Mouse (Mus musculus) heart, embryonic 14.5 days (tissue): Measurements from ENCODE around the gene Rbm4. TPM values are rescaled to one million over a fixed set of nuclear protein-coding genes. Genes with fewer than 3 reads are reported as not detected.
A peak's percentile ranks its signal among the peaks of the same experiment; 100 is the strongest.
"Not testable (repeated sequence)": the region's sequence is repeated elsewhere in the genome, so short reads cannot be mapped to it uniquely, and the experiment has no call there.

Source experiments
- ATAC-seq: fragments of 200-750 bp; cut with Nextera tagmentation; 2 replicates; pipeline ENCODE4 v1.8.0; 2017; ENCODE audit warnings: low read depth, moderate TSS enrichment; ENCODE audit not compliant: insufficient number of reproducible peaks, insufficient read depth, low FRiP score
- H3K27ac ChIP-seq, 2 experiments: fragments of 200-500 bp in 1 of 2; fragments of 300-500 bp in 1 of 2; sonication (generic) in 1 of 2; replicated peaks in 1 of 2; 2 replicates each; pipeline ENCODE4 v1.5.1; 2012 to 2014; ENCODE audit warnings: low read depth in 2 of 2, low read length in 2 of 2, control low read depth in 1 of 2, mild to moderate bottlenecking in 1 of 2, mixed read lengths in 1 of 2; ENCODE audit not compliant: control insufficient read depth in 1 of 2, insufficient read depth in 1 of 2
- H3K27me3 ChIP-seq: fragments of 300-500 bp; sonication (generic); 2 replicates; pipeline ENCODE4 v1.6.1; 2014; ENCODE audit warnings: mild to moderate bottlenecking, low read length, control low read depth; ENCODE audit not compliant: control insufficient read depth, insufficient read depth
- H3K36me3 ChIP-seq: fragments of 300-500 bp; sonication (generic); 2 replicates; pipeline ENCODE4 v1.6.1; 2014; ENCODE audit warnings: mild to moderate bottlenecking, control low read depth, low read length, mixed read lengths; ENCODE audit not compliant: control insufficient read depth, insufficient read depth
- H3K4me1 ChIP-seq, 2 experiments: fragments of 200-500 bp in 1 of 2; fragments of 300-500 bp in 1 of 2; sonication (generic) in 1 of 2; 2 replicates each; pipeline ENCODE4 v1.6.1; 2012 to 2014; ENCODE audit warnings: low read length in 2 of 2, control low read depth in 1 of 2, mixed read lengths in 1 of 2; ENCODE audit not compliant: control insufficient read depth in 2 of 2, insufficient read depth in 2 of 2
- H3K4me2 ChIP-seq: fragments of 300-500 bp; sonication (generic); 2 replicates; pipeline ENCODE4 v1.6.1; 2014; ENCODE audit warnings: mild to moderate bottlenecking, low read length
- H3K4me3 ChIP-seq, 2 experiments: fragments of 200-500 bp in 1 of 2; fragments of 300-500 bp in 1 of 2; sonication (generic) in 1 of 2; 2 replicates each; pipeline ENCODE4 v1.5.1; 2012 to 2014; ENCODE audit warnings: low read length in 2 of 2, mild to moderate bottlenecking in 2 of 2, control low read depth in 1 of 2, low read depth in 1 of 2, moderate library complexity in 1 of 2; ENCODE audit not compliant: control insufficient read depth in 1 of 2, insufficient read depth in 1 of 2
- H3K9ac ChIP-seq: fragments of 300-500 bp; sonication (generic); 2 replicates; pipeline ENCODE4 v1.6.1; 2014; ENCODE audit warnings: mild to moderate bottlenecking, low read length
- H3K9me3 ChIP-seq: fragments of 300-500 bp; sonication (generic); 2 replicates; pipeline ENCODE4 v1.6.1; 2016; ENCODE audit warnings: low read length, control low read depth; ENCODE audit not compliant: control insufficient read depth
- WGBS: fragments of 180-500 bp; shearing (Covaris S2); extraction: QIAGEN DNeasy Blood & Tissue Kit; methylation state at CpG from one replicate; pipeline ENCODE4 v1.1.7; 2014; 5-methylcytosine and 5-hydroxymethylcytosine counted together
- polyA plus RNA-seq: library from polyadenylated mRNA; unstranded; fragments of >200 nt; fragmentation: Nextera tagmentation; extraction: Ambion mirVana; gene quantifications from 2 replicates; pipeline ENCODE4 v1.2.1, GENCODE M21; 2014

Rbm4 gene
- polyA plus RNA-seq, 1 experiment from 2014 or later, result 63.1 TPM

GRCm38 (mm10) chr19:4767507-4768148 lies 26.1 kb downstream of the Rbm4 start:
- Histone ChIP-seq H3K27me3 (no peaks in the 10 kb centered on the region), H3K4me3 (no peak overlapping the region), H3K9ac (no peak overlapping the region), H3K36me3 (peaks cover 98% of the 10 kb centered on the region), H3K27ac (no peak overlapping the region), H3K4me1 (no peaks in the 10 kb centered on the region), H3K9me3 (no peaks in the 10 kb centered on the region), H3K4me2 (no peak overlapping the region)
- WGBS, result 67% methylated on average over 12 of the region's 12 CpGs
- no peak for ATAC-seq

DNA sequence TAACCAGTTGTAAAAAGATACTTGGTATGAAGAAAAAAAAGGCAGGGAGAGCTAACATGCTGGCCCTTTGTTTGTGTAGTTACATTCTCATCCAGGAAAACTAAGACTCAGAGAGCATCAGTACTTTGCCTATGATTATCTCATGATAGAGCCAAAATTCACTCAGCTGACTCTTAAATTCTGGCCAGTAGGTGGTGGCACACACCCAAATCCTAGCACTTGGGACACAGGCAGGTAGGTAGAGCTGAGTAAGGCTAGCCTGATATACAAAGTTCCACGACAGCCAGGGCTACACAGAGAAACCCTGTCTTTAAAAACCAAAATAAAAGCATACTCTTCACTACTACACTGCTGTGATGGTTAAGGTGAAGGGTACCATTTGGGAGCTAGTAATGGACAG lies 30.8 kb downstream of the Rbm4 start:
- Histone ChIP-seq H3K36me3 (peaks cover 88% of the 10 kb centered on the region), H3K9ac (no peak overlapping the region), H3K4me1 (peaks cover under 1 to 13% of the 10 kb centered on the region in 2 experiments), H3K27ac (no peak overlapping the region), H3K4me3 (no peak overlapping the region), H3K27me3 (no peaks in the 10 kb centered on the region), H3K4me2 (no peak overlapping the region), H3K9me3 (no peaks in the 10 kb centered on the region)
- 59% methylated on average over 1 of the region's 1 CpGs for WGBS
- no peak for ATAC-seq

DNA sequence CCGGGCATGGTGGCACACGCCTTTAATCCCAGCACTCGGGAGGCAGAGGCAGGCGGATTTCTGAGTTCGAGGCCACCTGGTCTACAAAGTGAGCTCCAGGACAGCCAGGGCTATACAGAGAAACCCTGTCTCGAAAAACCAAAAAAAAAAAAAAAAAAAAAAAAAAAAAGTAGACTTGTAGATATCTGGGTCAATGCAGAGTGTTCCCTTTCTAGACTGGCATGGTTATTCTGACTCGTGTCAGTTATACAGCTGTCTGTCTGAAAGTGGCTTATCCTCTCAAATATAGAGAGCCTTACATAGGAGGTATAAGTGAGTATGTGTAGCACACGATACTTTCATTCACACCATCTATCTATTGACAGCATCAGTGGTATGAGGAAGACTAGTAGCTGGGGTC lies 33.2 kb downstream of the Rbm4 start:
- not testable (repeated sequence) for H3K4me3 ChIP-seq, ATAC-seq, H3K9me3 ChIP-seq, H3K4me2 ChIP-seq, H3K9ac ChIP-seq, H3K27ac ChIP-seq, H3K27me3 ChIP-seq
- Histone ChIP-seq H3K4me1 (peaks cover 5 to 18% of the 10 kb centered on the region in 2 experiments), H3K36me3 (peaks cover 71% of the 10 kb centered on the region)
- WGBS, result 86% methylated on average over 8 of the region's 8 CpGs

DNA sequence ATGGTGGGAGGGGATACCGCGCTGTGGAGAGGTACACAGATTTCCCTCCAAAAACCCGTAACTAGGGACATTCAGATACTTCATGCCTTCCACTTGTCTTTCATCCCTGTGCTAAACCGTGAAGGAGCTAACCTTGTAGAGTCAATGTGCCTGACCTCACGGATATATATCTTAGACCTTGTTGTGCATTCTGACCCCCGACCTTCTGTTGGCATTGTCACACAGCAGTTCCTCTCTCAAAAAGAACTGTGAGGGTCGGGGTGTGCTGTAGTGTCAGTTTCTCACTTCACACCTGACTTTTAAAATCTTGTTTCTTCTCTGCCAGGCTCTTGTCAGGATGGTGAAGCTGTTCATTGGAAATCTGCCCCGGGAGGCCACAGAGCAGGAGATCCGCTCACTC lies 36.8 kb downstream of the Rbm4 start:
- Histone ChIP-seq H3K9ac (peak overlapping the region; percentile 79), H3K27me3 (no peaks in the 10 kb centered on the region), H3K9me3 (no peaks in the 10 kb centered on the region), H3K27ac (peak overlapping the region; percentile 84 to 90), H3K4me2 (peak overlapping the region; percentile 87), H3K36me3 (peaks cover 35% of the 10 kb centered on the region), H3K4me1 (peaks cover 5 to 21% of the 10 kb centered on the region in 2 experiments), H3K4me3 (peak overlapping the region; percentile 68)
- no peak for ATAC-seq
- 5% methylated on average over 9 of the region's 9 CpGs for WGBS

DNA sequence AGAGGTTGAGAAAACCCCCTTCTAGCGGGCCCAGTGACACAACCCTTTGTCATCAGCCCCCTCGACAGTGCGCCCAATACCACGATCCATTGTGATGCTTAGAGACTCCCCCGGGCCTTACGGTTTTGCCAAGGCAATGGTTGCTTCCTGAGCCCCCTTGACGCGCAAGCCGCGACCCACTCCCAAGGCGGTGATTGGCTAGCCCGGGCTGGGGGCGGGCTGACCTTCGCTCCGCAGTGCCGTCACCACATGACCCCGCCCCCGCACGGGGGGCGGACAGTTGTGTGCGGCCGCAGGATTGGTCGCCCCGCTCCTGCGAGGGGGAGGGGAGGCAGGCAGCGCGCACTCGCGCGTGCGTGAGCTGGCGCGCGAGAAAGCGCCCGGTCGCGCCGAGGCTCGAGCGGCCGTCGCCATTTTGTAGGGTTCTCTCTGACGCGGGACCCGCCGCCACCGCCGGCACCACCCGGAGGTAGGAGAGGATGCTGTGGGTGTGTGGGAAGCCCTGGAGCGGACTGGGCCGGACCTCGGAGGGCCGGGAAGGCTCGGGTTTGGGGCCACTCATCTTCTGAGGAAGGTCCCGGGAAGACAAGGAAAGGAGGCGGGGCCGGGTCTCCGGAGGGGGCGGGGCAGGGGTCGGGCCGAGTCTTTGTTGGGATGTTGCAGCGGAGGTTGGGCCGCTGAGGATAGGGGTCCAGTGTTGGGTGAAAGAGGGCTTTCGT lies 37.3 kb downstream of the Rbm4 start, which contains the start of gene Rbm4b:
TSS of gene Rbm4b (plus strand) at position 305 of the 719 bp plus-strand sequence.
- peak within 1 kb of the TSS; percentile 68 for H3K4me3 ChIP-seq
- WGBS, result under 1% methylated on average over 65 of the region's 65 CpGs

DNA sequence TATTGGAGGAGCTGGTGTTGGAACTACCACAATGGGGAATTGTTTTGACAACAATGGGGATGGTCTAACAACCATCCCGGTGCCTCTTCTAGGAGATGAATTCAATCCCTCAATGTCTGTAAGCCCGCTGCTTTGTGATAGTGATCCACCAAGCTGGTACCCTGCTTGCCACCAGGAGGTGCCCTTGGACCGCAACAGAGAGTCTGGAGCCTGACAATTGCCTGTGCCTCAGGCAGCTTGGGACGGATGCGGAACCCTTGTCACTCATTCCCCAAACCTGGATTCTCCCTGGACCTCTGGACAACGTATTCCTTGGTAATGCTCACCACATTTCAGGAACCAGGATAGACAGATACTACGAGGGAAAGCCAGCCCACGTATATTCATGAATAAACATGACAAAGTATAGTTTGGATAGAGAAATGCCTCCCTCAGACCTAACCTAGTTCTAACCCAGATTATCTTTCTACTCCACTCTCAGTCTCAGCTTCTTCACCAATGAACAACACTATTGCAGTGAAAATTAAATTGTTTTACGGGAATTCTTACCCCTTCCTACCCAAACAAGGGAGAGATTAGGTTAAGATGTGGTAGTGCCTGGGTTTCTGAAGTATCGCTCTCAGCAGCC lies 38.0 kb downstream of the Rbm4 start:
- H3K4me2 ChIP-seq, result peak overlapping the region; percentile 87
- no peaks in the 10 kb centered on the region for H3K27me3 ChIP-seq
- peak overlapping the region; percentile 68 to 90 for H3K27ac ChIP-seq
- H3K4me1 ChIP-seq, result peaks cover 5 to 21% of the 10 kb centered on the region in 2 experiments
- H3K36me3 ChIP-seq, result peaks cover 23% of the 10 kb centered on the region
- peak overlapping the region; percentile 68 for H3K4me3 ChIP-seq
- no peaks in the 10 kb centered on the region for H3K9me3 ChIP-seq
- H3K9ac ChIP-seq, result peak overlapping the region; percentile 59
- ATAC-seq, result peak; percentile 52
- WGBS, result under 1% methylated on average over 10 of the region's 10 CpGs

More for the DNA sequence above, 37.3 kb downstream of the Rbm4 start, which contains the start of gene Rbm4b:
- Histone ChIP-seq H3K27me3 (no peaks in the 10 kb centered on the region), H3K9ac (peak within 1 kb of the TSS; percentile 79), H3K4me2 (peak within 1 kb of the TSS; percentile 87), H3K4me1 (peaks cover 5 to 21% of the 10 kb centered on the region in 2 experiments), H3K36me3 (peaks cover 30% of the 10 kb centered on the region), H3K9me3 (no peaks in the 10 kb centered on the region), H3K27ac (peak within 1 kb of the TSS; percentile 84 to 90)
- ATAC-seq, result peak; percentile 97

DNA sequence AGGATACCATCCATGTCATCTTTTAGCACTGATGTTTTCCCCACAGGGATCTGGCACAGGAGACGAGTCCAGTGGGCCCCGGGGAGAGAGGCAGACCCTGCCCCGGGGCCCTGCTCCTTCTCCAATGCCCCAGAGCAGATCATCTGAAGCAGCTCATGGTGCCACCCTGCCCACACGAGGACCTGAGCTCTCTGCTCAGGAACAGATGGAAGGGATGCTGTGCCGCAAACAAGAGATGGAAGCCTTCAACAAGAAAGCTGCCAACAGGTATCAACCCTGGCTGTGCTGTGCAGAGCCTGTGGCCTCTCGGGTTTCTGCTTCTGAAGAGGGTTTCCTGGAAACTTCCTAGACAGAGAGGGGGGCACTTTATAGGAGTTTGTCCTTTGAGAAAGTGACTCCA lies 43.7 kb downstream of the Rbm4 start:
- Histone ChIP-seq H3K4me1 (peaks cover 0 to 5% of the 10 kb centered on the region in 2 experiments; a peak in 2 of 4 replicates), H3K27ac (no peak overlapping the region), H3K9me3 (no peaks in the 10 kb centered on the region), H3K4me3 (no peak overlapping the region), H3K36me3 (no peaks in the 10 kb centered on the region), H3K27me3 (no peaks in the 10 kb centered on the region), H3K9ac (no peak overlapping the region), H3K4me2 (no peak overlapping the region)
- ATAC-seq, result no peak
- 76% methylated on average over 6 of the region's 6 CpGs for WGBS
